Mouse (Mus musculus): ENCODE results near the gene Spon2.

- TF ChIP-seq CTCF (IDR thresholded peaks at IDR 0.05; ENCODE audit: low read depth), result no peak
- TF ChIP-seq EP300 (IDR thresholded peaks at IDR 0.05; ENCODE audit: low read depth), result no peak
These were observed 7.4 kb upstream of the Spon2 start for GRCm38 (mm10) chr5:33225673-33226072.

Measured in heart, postnatal 0 days (tissue).